Mouse (Mus musculus) bone marrow, adult 2 months (tissue): ENCODE results near the gene Nts.

Source experiments
- CTCF ChIP-seq: fragments of 200-500 bp; IDR thresholded peaks from 2 replicates; pipeline ENCODE4 v1.5.1; 2011; ENCODE audit warnings: low read length, control low read depth; ENCODE audit not compliant: control insufficient read depth, insufficient read depth
- POLR2A ChIP-seq: fragments of 200-500 bp; IDR thresholded peaks from 2 replicates; pipeline ENCODE4 v1.6.1; 2011; ENCODE audit warnings: low read depth, mild to moderate bottlenecking, control low read depth, low read length, borderline replicate concordance; ENCODE audit not compliant: control insufficient read depth

DNA sequence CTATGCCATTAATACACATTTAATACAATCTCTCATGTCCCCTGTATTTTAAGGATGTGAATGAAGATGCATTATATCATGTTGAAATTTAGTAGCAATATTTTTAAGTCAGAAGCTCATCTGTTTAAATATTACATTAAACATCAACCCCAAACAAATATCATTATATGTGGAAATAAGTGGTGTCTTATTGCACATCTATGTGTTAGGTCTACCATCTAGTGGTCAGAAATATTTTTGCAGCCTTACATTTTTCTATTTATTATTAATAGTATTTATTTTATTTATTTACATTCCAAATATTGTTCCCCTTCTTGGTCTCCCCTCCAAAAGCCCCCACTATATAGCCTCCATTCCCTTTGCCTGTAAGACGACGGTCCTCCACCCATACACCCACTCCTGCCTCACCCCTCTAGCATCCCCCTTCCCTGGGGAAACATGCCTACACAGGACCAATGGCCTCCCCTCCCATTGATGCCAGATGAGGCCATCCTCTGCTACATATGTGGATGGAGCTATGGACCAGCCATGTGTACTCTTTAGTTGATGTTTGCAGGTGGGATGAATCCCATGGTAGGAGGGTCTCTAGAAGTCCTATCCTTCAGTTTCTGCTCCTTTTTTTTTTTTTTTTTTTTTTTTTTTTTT lies 45.3 kb downstream of the Nts start:
- TF ChIP-seq CTCF (no peak), POLR2A (no peak)
